Mouse (Mus musculus): ENCODE data around the gene Siah1a. TPM values are rescaled to one million over a fixed set of nuclear protein-coding genes. Genes with fewer than 3 reads are reported as not detected.

Siah1a gene
- total RNA-seq (2021): 10 to 100 TPM; 11.5 to 16.3 TPM
- polyA plus RNA-seq (2012; rRNA removed): 15.6 and 25.8 TPM in 2 replicates
- long read RNA-seq, transcript Siah1a-201 (2 exons, 1,968 nt): major isoform, 27 of 28 reads
- long read RNA-seq, partial matches to known transcripts: 0 of 28 reads
- long read RNA-seq, other reads (novel, unspliced or antisense): 1 of 28 reads

DNA sequence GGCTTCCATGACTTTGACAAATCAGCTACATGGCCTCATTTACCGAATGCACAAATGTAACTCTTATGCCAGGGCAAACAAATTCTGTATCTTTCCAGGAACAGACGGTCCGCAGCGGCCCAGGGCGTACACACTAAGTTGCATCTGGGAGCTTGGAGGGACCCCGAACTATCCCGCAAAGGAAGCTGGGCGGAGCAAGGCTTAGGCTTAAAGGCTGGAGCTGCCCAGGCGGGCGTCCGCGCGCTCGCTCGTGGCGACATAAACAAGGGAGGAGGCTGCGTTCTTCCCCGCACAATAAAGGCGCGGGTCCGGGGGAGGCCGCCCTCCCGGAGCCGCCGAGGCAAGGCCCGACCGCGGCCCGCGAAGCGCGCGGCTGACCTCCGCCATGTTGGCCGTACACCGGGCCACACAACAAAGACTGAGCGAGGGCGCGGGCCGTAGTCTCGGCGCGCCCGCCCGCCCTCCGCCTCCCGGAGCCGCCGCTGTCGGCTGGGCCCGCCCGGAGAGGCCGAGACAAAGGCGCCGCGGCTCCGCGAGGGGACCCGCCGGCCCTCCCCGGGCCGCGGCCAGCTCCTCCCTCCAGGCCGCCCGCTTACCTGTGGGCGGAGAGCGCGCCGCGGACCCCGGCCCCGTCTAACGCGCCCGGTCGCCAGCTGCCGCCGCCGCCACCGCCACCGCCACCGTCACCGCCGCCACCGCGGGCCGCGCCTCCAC is at the start of gene Siah1a, which contains the start of gene Gm10638:
Gene Siah1a, minus strand, starts transcription at position 714 of the 714 bp plus-strand sequence.
Gene Gm10638, plus strand, starts transcription at position 479 of the 714 bp plus-strand sequence.
- H3K36me3 ChIP-seq (ENCODE audit: control insufficient read depth, insufficient read depth, low read length): peaks cover 18% of the 10 kb centered on the region
- peak within 1 kb of the TSS; percentile 100 for H3K9ac ChIP-seq (ENCODE audit: low read depth, low read length)
- WGBS: under 1% methylated on average over 69 of the region's 88 CpGs
- peak within 1 kb of the TSS; percentile 98 for H3K27ac ChIP-seq
- DNase-seq: peak; percentile 83 to 86
- TF ChIP-seq POLR2A (IDR thresholded peaks at IDR 0.05; ENCODE audit: insufficient read depth, low read depth, low read length) (peak; percentile 69), EP300 (IDR thresholded peaks at IDR 0.05; ENCODE audit: insufficient read depth, low read depth, low read length) (no peak)
- no peaks in the 10 kb centered on the region for H3K27me3 ChIP-seq (ENCODE audit: control insufficient read depth, insufficient read depth, low read length)
- peaks cover 14% of the 10 kb centered on the region for H3K4me1 ChIP-seq (ENCODE audit: control insufficient read depth, insufficient read depth, low read length)
- H3K4me3 ChIP-seq: peak within 1 kb of the TSS; percentile 94
- peaks cover 2% of the 10 kb centered on the region; the same call in 1 of the 2 replicates for H3K79me2 ChIP-seq (replicated peaks; ENCODE audit: control insufficient read depth, insufficient read depth, low read length)
- intact Hi-C loops (cut with DNase I): loop anchor here (5.0 kb wide), 2 partner anchors 97 to 157 kb away; no protein-coding TSS in a partner anchor

DNA sequence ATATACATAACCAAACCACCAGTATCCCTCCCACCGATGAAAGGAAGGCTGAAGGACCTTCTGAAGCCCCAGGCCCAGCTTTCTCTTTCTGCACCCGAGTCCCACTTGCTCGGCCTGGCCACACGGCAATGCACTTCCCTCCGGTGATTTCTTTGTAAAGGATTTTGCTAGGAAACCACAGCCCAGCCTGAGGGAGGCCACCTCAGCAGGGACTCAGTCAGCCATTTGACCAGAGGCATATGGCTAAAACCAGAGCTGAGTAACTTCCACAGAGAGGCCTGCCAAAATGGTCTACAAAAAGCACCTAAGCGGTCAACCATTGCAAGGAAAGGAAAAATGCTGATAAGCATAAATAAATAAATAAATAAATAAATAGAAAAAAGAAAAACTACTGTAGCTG is 49.0 kb upstream of the Siah1a start:
- intact Hi-C loops (cut with DNase I): no loop called here
- no peaks in the 10 kb centered on the region for H3K79me2 ChIP-seq (replicated peaks; ENCODE audit: control insufficient read depth, insufficient read depth, low read length)

DNA sequence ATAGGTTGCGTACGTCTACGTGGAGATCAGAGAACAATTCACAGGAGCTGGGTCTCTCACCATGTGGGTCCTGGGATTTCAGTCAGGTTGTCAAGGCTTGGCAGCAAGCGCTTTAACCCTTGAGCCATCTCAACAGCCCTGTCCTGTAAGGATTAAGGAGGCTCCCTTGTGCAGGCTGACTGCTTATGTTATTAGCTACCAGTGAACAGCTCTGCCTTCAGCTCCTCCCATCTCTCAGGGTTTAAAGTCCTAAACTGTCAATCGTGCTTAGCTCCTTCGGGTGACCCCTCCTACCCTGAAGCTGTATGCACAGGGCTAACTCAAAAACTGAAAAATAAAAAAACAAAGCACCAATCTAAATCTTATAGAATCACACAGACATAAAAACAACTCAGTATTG is 45.8 kb upstream of the Siah1a start:
- WGBS: 88% methylated on average over 6 of the region's 6 CpGs
- Histone ChIP-seq H3K9ac (ENCODE audit: low read depth, low read length) (no peak overlapping the region), H3K79me2 (replicated peaks; ENCODE audit: control insufficient read depth, insufficient read depth, low read length) (no peaks in the 10 kb centered on the region), H3K4me1 (ENCODE audit: control insufficient read depth, insufficient read depth, low read length) (peaks cover 10% of the 10 kb centered on the region), H3K27me3 (ENCODE audit: control insufficient read depth, insufficient read depth, low read length) (no peaks in the 10 kb centered on the region), H3K4me3 (no peak overlapping the region), H3K36me3 (ENCODE audit: control insufficient read depth, insufficient read depth, low read length) (no peaks in the 10 kb centered on the region; the same call in 1 of the 2 replicates), H3K27ac (no peak overlapping the region)
- intact Hi-C loops (cut with DNase I): no loop called here
- DNase-seq: no peak
- no peak for TF ChIP-seq CTCF (IDR thresholded peaks at IDR 0.05)
- no peak for TF ChIP-seq POLR2A (IDR thresholded peaks at IDR 0.05; ENCODE audit: insufficient read depth, low read depth, low read length)
- TF ChIP-seq EP300 (IDR thresholded peaks at IDR 0.05; ENCODE audit: insufficient read depth, low read depth, low read length): no peak

More for the DNA sequence above, 49.0 kb upstream of the Siah1a start:
- no peak for DNase-seq
- 62% methylated on average over 6 of the region's 6 CpGs for WGBS
- H3K27me3 ChIP-seq (ENCODE audit: control insufficient read depth, insufficient read depth, low read length): no peaks in the 10 kb centered on the region
- no peak overlapping the region for H3K4me3 ChIP-seq
- TF ChIP-seq POLR2A (IDR thresholded peaks at IDR 0.05; ENCODE audit: insufficient read depth, low read depth, low read length): no peak
- no peak for TF ChIP-seq EP300 (IDR thresholded peaks at IDR 0.05; ENCODE audit: insufficient read depth, low read depth, low read length)
- TF ChIP-seq CTCF (IDR thresholded peaks at IDR 0.05): no peak
- H3K4me1 ChIP-seq (ENCODE audit: control insufficient read depth, insufficient read depth, low read length): no peaks in the 10 kb centered on the region
- no peak overlapping the region for H3K27ac ChIP-seq
- H3K9ac ChIP-seq (ENCODE audit: low read depth, low read length): no peak overlapping the region
- H3K36me3 ChIP-seq (ENCODE audit: control insufficient read depth, insufficient read depth, low read length): no peaks in the 10 kb centered on the region

DNA sequence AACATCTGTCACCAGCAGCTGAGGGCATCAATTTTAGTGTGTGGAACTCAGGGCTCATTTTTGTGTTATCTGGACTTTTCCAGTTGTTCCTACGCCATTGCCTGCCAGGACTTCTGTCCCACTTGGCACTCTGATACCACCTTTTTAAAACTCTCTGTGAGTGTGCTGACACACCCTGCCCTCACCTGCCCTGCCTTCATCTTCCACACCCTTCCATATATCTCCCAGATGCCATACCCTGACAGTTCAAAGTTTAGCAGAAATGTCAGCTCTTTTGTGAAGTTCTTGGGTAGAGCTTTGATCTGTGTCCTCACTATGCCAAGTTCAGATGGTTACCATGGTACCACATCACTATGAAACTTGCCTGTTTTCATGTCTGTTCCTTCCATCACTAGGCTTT is 43.8 kb upstream of the Siah1a start:
- no peaks in the 10 kb centered on the region for H3K27me3 ChIP-seq (ENCODE audit: control insufficient read depth, insufficient read depth, low read length)
- TF ChIP-seq EP300 (IDR thresholded peaks at IDR 0.05; ENCODE audit: insufficient read depth, low read depth, low read length): no peak
- no peak for TF ChIP-seq POLR2A (IDR thresholded peaks at IDR 0.05; ENCODE audit: insufficient read depth, low read depth, low read length)
- no peak for TF ChIP-seq CTCF (IDR thresholded peaks at IDR 0.05)
- H3K36me3 ChIP-seq (ENCODE audit: control insufficient read depth, insufficient read depth, low read length): no peaks in the 10 kb centered on the region; the same call in 1 of the 2 replicates
- H3K4me3 ChIP-seq: no peak overlapping the region
- no peaks in the 10 kb centered on the region for H3K79me2 ChIP-seq (replicated peaks; ENCODE audit: control insufficient read depth, insufficient read depth, low read length)
- H3K27ac ChIP-seq: no peak overlapping the region
- intact Hi-C loops (cut with DNase I): no loop called here
- no peak for DNase-seq
- 44% methylated on average over 1 of the region's 1 CpGs for WGBS
- peaks cover 14% of the 10 kb centered on the region for H3K4me1 ChIP-seq (ENCODE audit: control insufficient read depth, insufficient read depth, low read length)
- no peak overlapping the region for H3K9ac ChIP-seq (ENCODE audit: low read depth, low read length)

DNA sequence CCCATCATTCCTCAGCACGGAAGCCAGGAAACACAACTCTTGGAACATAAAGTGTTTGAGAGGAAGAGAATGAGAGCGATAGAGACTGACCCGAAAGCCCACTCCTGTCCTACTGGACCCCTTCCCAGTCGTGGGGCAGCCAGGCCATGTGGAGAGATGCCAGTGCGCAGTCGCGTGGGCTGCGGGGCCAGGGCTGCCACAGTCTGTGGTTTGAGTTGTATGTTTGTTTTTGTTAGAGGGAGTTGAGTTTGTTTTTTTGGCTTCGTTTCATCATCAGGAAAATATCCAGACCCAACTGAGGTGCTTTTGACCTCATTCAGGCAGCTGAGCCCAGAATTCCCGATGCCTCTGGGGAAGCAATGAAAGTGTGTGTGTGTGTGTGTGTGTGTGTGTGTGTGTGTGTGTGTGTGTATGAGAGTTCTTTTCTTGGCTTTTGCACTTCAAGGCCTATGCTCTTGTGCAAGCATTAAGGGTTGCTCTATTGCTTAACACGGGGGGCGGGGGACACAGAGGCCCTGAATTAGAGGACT is 42.2 kb upstream of the Siah1a start:
- Histone ChIP-seq H3K27ac (peak overlapping the region; percentile 86), H3K27me3 (ENCODE audit: control insufficient read depth, insufficient read depth, low read length) (no peaks in the 10 kb centered on the region), H3K9ac (ENCODE audit: low read depth, low read length) (peak overlapping the region; percentile 59; the same call in 1 of the 2 replicates), H3K79me2 (replicated peaks; ENCODE audit: control insufficient read depth, insufficient read depth, low read length) (no peaks in the 10 kb centered on the region), H3K4me1 (ENCODE audit: control insufficient read depth, insufficient read depth, low read length) (peaks cover 16% of the 10 kb centered on the region), H3K4me3 (peak overlapping the region; percentile 23; the same call in 1 of the 2 replicates), H3K36me3 (ENCODE audit: control insufficient read depth, insufficient read depth, low read length) (no peaks in the 10 kb centered on the region; the same call in 1 of the 2 replicates)
- DNase-seq: peak; percentile 80 to 82
- WGBS: 29% methylated on average over 12 of the region's 12 CpGs
- intact Hi-C loops (cut with DNase I): loop anchor here (1.0 to 2.0 kb wide), 4 partner anchors 13 to 114 kb away; no protein-coding TSS in a partner anchor
- TF ChIP-seq CTCF (IDR thresholded peaks at IDR 0.05): no peak
- peak; percentile 9; the same call in 1 of the 2 replicates for TF ChIP-seq EP300 (IDR thresholded peaks at IDR 0.05; ENCODE audit: insufficient read depth, low read depth, low read length)
- TF ChIP-seq POLR2A (IDR thresholded peaks at IDR 0.05; ENCODE audit: insufficient read depth, low read depth, low read length): no peak

Measured in heart, adult 2 months (tissue).